Mouse (Mus musculus) neural tube, embryonic 12.5 days (tissue): ENCODE data around the gene Tsga10. TPM values are rescaled to one million over a fixed set of nuclear protein-coding genes. Genes with fewer than 3 reads are reported as not detected.
"Not testable (repeated sequence)": the region's sequence is repeated elsewhere in the genome, so short reads cannot be mapped to it uniquely, and the experiment has no call there.

ENCODE experiments used
- ATAC-seq: fragments of 200-750 bp; cut with Nextera tagmentation; 2 replicates; pipeline ENCODE4 v1.8.0; 2017; ENCODE audit warnings: low read depth, mild to moderate bottlenecking, moderate TSS enrichment, moderate library complexity; ENCODE audit not compliant: low FRiP score
- H3K27ac ChIP-seq: fragments of 300-500 bp; sonication (generic); 2 replicates; pipeline ENCODE4 v1.5.1; 2016
- H3K27me3 ChIP-seq: fragments of 300-500 bp; sonication (generic); replicated peaks from 2 replicates; pipeline ENCODE4 v1.6.1; 2016; ENCODE audit warnings: mild to moderate bottlenecking
- H3K36me3 ChIP-seq: fragments of 300-500 bp; sonication (generic); 2 replicates; pipeline ENCODE4 v1.6.1; 2016; ENCODE audit warnings: mild to moderate bottlenecking
- H3K4me1 ChIP-seq: fragments of 300-500 bp; sonication (generic); 2 replicates; pipeline ENCODE4 v1.6.1; 2016
- H3K4me2 ChIP-seq: fragments of 300-500 bp; sonication (generic); replicated peaks from 2 replicates; pipeline ENCODE4 v1.6.1; 2016; ENCODE audit warnings: mild to moderate bottlenecking
- H3K4me3 ChIP-seq: fragments of 300-500 bp; sonication (generic); 2 replicates; pipeline ENCODE4 v1.5.1; 2016
- H3K9ac ChIP-seq: fragments of 300-500 bp; sonication (generic); 2 replicates; pipeline ENCODE4 v1.6.1; 2016; ENCODE audit warnings: mild to moderate bottlenecking
- H3K9me3 ChIP-seq: fragments of 300-500 bp; sonication (generic); 2 replicates; pipeline ENCODE4 v1.6.1; 2016; ENCODE audit warnings: mild to moderate bottlenecking
- WGBS: fragments of 180-500 bp; shearing (Covaris S2); methylation state at CpG from one replicate; pipeline ENCODE4 v1.1.7; 2016; 5-methylcytosine and 5-hydroxymethylcytosine counted together
- polyA plus RNA-seq: library from polyadenylated mRNA; unstranded; fragments of >200 nt; fragmentation: Nextera tagmentation; extraction: Ambion mirVana; gene quantifications from 2 replicates; pipeline ENCODE4 v1.2.1, GENCODE M21; 2016

Tsga10 gene
- polyA plus RNA-seq, 1 experiment from 2014 or later, result 19.3 TPM

- Histone ChIP-seq H3K9me3 (no peaks in the 10 kb centered on the region), H3K36me3 (no peaks in the 10 kb centered on the region), H3K27ac (no peak overlapping the region), H3K27me3 (no peaks in the 10 kb centered on the region), H3K4me1 (no peaks in the 10 kb centered on the region), H3K4me3 (no peak overlapping the region), H3K4me2 (no peak overlapping the region), H3K9ac (no peak overlapping the region)
- no peak for ATAC-seq
- WGBS, result 93% methylated on average over 8 of the region's 8 CpGs
Measured at GRCm38 (mm10) chr1:37729353-37729752, 136.9 kb downstream of the Tsga10 start.

- Histone ChIP-seq H3K27ac (no peak overlapping the region), H3K4me1 (no peaks in the 10 kb centered on the region), H3K4me2 (no peak overlapping the region), H3K36me3 (no peaks in the 10 kb centered on the region), H3K27me3 (no peaks in the 10 kb centered on the region), H3K4me3 (no peak overlapping the region), H3K9ac (no peak overlapping the region), H3K9me3 (no peaks in the 10 kb centered on the region)
- no peak for ATAC-seq
- WGBS, result 80% methylated on average over 10 of the region's 10 CpGs
Measured at GRCm38 (mm10) chr1:37728053-37728452, 138.2 kb downstream of the Tsga10 start.

- ATAC-seq, result no peak
- H3K9ac ChIP-seq, result no peak overlapping the region
Measured at GRCm38 (mm10) chr1:37727186-37727585, 139.0 kb downstream of the Tsga10 start.

GRCm38 (mm10) chr1:37726426-37726825 is 139.8 kb downstream of the Tsga10 start:
- Histone ChIP-seq H3K27ac (no peak overlapping the region), H3K4me1 (no peaks in the 10 kb centered on the region), H3K9me3 (no peaks in the 10 kb centered on the region), H3K9ac (no peak overlapping the region), H3K4me2 (no peak overlapping the region), H3K27me3 (no peaks in the 10 kb centered on the region), H3K36me3 (no peaks in the 10 kb centered on the region), H3K4me3 (no peak overlapping the region)
- 83% methylated on average over 8 of the region's 8 CpGs for WGBS
- ATAC-seq, result no peak

More at GRCm38 (mm10) chr1:37727186-37727585, 139.0 kb downstream of the Tsga10 start:
- Histone ChIP-seq H3K4me3 (no peak overlapping the region), H3K9me3 (no peaks in the 10 kb centered on the region), H3K4me2 (no peak overlapping the region), H3K36me3 (no peaks in the 10 kb centered on the region), H3K4me1 (no peaks in the 10 kb centered on the region), H3K27ac (no peak overlapping the region), H3K27me3 (no peaks in the 10 kb centered on the region)
- 87% methylated on average over 8 of the region's 8 CpGs for WGBS

GRCm38 (mm10) chr1:37725880-37726279 is 140.3 kb downstream of the Tsga10 start:
- H3K9me3 ChIP-seq, result no peaks in the 10 kb centered on the region
- no peak overlapping the region for H3K4me2 ChIP-seq
- no peak overlapping the region for H3K27ac ChIP-seq
- H3K27me3 ChIP-seq, result no peaks in the 10 kb centered on the region
- no peak overlapping the region for H3K4me3 ChIP-seq
- 76% methylated on average over 12 of the region's 12 CpGs for WGBS
- no peak for ATAC-seq
- no peaks in the 10 kb centered on the region for H3K4me1 ChIP-seq
- no peaks in the 10 kb centered on the region for H3K36me3 ChIP-seq
- no peak overlapping the region for H3K9ac ChIP-seq

GRCm38 (mm10) chr1:37721092-37721491 is 145.1 kb downstream of the Tsga10 start:
- WGBS, result 75% methylated on average over 5 of the region's 5 CpGs
- Histone ChIP-seq H3K27ac (no peak overlapping the region), H3K4me2 (no peak overlapping the region), H3K9ac (no peak overlapping the region), H3K4me3 (no peak overlapping the region), H3K9me3 (no peaks in the 10 kb centered on the region), H3K4me1 (peaks cover 12% of the 10 kb centered on the region; the same call in 1 of the 2 replicates), H3K36me3 (no peaks in the 10 kb centered on the region), H3K27me3 (peaks cover 17% of the 10 kb centered on the region)
- no peak for ATAC-seq

- Histone ChIP-seq H3K36me3 (no peaks in the 10 kb centered on the region), H3K4me2 (peak within 1 kb of the TSS; percentile 94), H3K9ac (peak within 1 kb of the TSS; percentile 61), H3K27ac (no peak within 1 kb of the TSS), H3K9me3 (no peaks in the 10 kb centered on the region), H3K4me3 (peak within 1 kb of the TSS; percentile 60), H3K27me3 (peaks cover 17% of the 10 kb centered on the region), H3K4me1 (peaks cover 12% of the 10 kb centered on the region; the same call in 1 of the 2 replicates)
- under 1% methylated on average over 67 of the region's 69 CpGs for WGBS
- peak; percentile 90 for ATAC-seq
Measured at GRCm38 (mm10) chr1:37719761-37720640, 146.2 kb downstream of the Tsga10 start, which contains the start of gene 2010300C02Rik. TSS of gene 2010300C02Rik (minus strand) at chr1:37720085.

GRCm38 (mm10) chr1:37719030-37719723 is 147.1 kb downstream of the Tsga10 start:
- H3K27me3 ChIP-seq, result peaks cover 17% of the 10 kb centered on the region
- H3K4me3 ChIP-seq, result peak overlapping the region; percentile 60
- H3K4me2 ChIP-seq, result peak overlapping the region; percentile 94
- peak overlapping the region; percentile 61 for H3K9ac ChIP-seq
- 4% methylated on average over 49 of the region's 49 CpGs for WGBS
- ATAC-seq, result peak; percentile 74
- peaks cover 12% of the 10 kb centered on the region; the same call in 1 of the 2 replicates for H3K4me1 ChIP-seq
- H3K9me3 ChIP-seq, result no peaks in the 10 kb centered on the region
- no peaks in the 10 kb centered on the region for H3K36me3 ChIP-seq
- no peak overlapping the region for H3K27ac ChIP-seq

- Histone ChIP-seq H3K27ac (no peak overlapping the region), H3K9me3 (no peaks in the 10 kb centered on the region), H3K9ac (no peak overlapping the region), H3K27me3 (peaks cover 17% of the 10 kb centered on the region), H3K4me3 (no peak overlapping the region), H3K4me2 (no peak overlapping the region), H3K36me3 (no peaks in the 10 kb centered on the region), H3K4me1 (peaks cover 12% of the 10 kb centered on the region; the same call in 1 of the 2 replicates)
- WGBS, result 54% methylated on average over 7 of the region's 7 CpGs
- no peak for ATAC-seq
Measured at GRCm38 (mm10) chr1:37718516-37718915, 147.7 kb downstream of the Tsga10 start.

GRCm38 (mm10) chr1:37717415-37718195 is 148.6 kb downstream of the Tsga10 start:
- H3K27me3 ChIP-seq, result peaks cover 17% of the 10 kb centered on the region
- H3K4me3 ChIP-seq, result no peak overlapping the region
- H3K4me1 ChIP-seq, result peaks cover 12% of the 10 kb centered on the region; the same call in 1 of the 2 replicates
- no peak overlapping the region for H3K9ac ChIP-seq
- H3K9me3 ChIP-seq, result no peaks in the 10 kb centered on the region
- H3K36me3 ChIP-seq, result no peaks in the 10 kb centered on the region
- H3K4me2 ChIP-seq, result no peak overlapping the region
- no peak for ATAC-seq
- 84% methylated on average over 14 of the region's 14 CpGs for WGBS
- H3K27ac ChIP-seq, result no peak overlapping the region

GRCm38 (mm10) chr1:37712357-37712737 is 153.9 kb downstream of the Tsga10 start:
- H3K4me1 ChIP-seq, H3K4me2 ChIP-seq, ATAC-seq, H3K9ac ChIP-seq, H3K9me3 ChIP-seq, H3K27ac ChIP-seq, H3K4me3 ChIP-seq, H3K27me3 ChIP-seq, H3K36me3 ChIP-seq: not testable (repeated sequence)
- 84% methylated on average over 4 of the region's 4 CpGs for WGBS
